Mouse (Mus musculus) heart, embryonic 10.5 days (tissue): ENCODE results near the gene Zfp653. TPM values are rescaled to one million over a fixed set of nuclear protein-coding genes. Genes with fewer than 3 reads are reported as not detected.
"Not testable (repeated sequence)": the region's sequence is repeated elsewhere in the genome, so short reads cannot be mapped to it uniquely, and the experiment has no call there.

Source experiments
- DNase-seq: peaks from one replicate; pipeline ENCODE4 v3.0.0-alpha.2; 2017; ENCODE audit warnings: low spot score
- H3K27ac ChIP-seq: fragments of 300-500 bp; sonication (generic); 2 replicates; pipeline ENCODE4 v1.5.1; 2016; ENCODE audit warnings: mild to moderate bottlenecking
- H3K27me3 ChIP-seq: fragments of 300-500 bp; sonication (generic); 2 replicates; pipeline ENCODE4 v1.6.1; 2016; ENCODE audit warnings: mild to moderate bottlenecking; ENCODE audit not compliant: poor library complexity, insufficient read depth, severe bottlenecking
- H3K36me3 ChIP-seq: fragments of 300-500 bp; sonication (generic); 2 replicates; pipeline ENCODE4 v1.6.1; 2016; ENCODE audit warnings: mild to moderate bottlenecking, moderate library complexity
- H3K4me1 ChIP-seq: fragments of 300-500 bp; sonication (generic); 2 replicates; pipeline ENCODE4 v1.6.1; 2016; ENCODE audit warnings: mild to moderate bottlenecking
- H3K4me3 ChIP-seq: fragments of 300-500 bp; sonication (generic); 2 replicates; pipeline ENCODE4 v1.5.1; 2016; ENCODE audit warnings: mild to moderate bottlenecking, moderate library complexity
- H3K9me3 ChIP-seq: fragments of 300-500 bp; sonication (generic); 2 replicates; pipeline ENCODE4 v1.6.1; 2016; ENCODE audit warnings: mild to moderate bottlenecking, moderate library complexity
- WGBS: fragments of 180-500 bp; shearing (Covaris S2); methylation state at CpG from one replicate; pipeline ENCODE4 v1.1.7; 2016; 5-methylcytosine and 5-hydroxymethylcytosine counted together
- polyA plus RNA-seq: library from polyadenylated mRNA; unstranded; fragments of >200 nt; fragmentation: Nextera tagmentation; extraction: Ambion mirVana; gene quantifications from 2 replicates; pipeline ENCODE4 v1.2.1, GENCODE M21; 2016

Zfp653 gene
- polyA plus RNA-seq, 1 experiment from 2014 or later: 10.8 TPM

DNA sequence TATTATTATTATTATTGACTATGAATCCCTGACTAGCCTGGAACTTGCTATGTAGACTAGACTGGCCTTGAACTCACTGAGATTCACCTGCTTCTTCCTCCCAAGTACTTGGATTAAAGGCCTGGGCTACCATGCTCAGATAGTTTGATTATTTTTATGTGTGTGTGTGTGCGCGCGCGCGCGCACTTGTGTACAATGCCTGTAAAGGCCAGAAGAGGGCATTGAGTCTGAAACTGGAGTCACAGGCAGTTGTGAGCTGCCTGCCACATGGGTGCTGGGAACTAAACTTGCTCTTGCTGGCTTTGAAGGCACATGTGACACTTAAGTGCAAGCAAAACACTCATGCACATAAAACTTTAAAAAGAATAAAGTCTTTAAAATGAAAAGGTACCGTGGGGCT, 18.1 kb upstream of the Zfp653 start:
- Histone ChIP-seq H3K4me3 (no peak overlapping the region), H3K4me1 (peaks cover 21% of the 10 kb centered on the region), H3K27me3 (no peaks in the 10 kb centered on the region), H3K27ac (no peak overlapping the region), H3K9me3 (0 out of 2 replicates have a peak, but pooled peaks cover 2% of the 10 kb centered on the region), H3K36me3 (no peaks in the 10 kb centered on the region)
- no peak for DNase-seq
- WGBS: 98% methylated on average over 7 of the region's 7 CpGs

DNA sequence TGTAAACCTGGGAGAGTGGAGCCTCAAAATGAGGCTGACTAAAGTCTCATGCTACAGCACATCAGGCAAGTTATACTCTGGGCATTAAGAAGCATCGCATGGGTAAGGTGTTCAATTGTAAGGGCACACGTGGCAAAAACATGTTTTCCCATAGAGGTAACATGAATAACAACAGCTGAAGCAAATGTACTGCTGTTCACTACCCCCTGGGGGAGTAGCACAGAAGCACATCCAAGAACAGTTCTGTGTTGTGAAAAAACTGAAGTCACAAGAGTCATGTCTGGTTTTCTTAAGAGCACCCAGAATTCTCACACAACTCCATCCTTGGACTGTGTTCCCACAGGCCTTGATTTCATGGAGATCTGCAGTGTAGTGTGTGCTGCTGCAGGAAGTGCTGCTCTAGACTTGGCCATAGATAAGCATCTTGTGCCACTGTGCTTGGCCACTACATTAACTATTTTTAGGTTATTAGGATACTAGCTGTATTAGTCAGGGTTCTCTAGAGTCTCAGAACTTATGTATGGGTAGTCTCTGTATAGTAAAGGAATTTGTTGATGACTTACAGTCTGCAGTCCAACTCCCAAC, 15.9 kb upstream of the Zfp653 start:
- 85% methylated on average over 2 of the region's 2 CpGs for WGBS
- H3K36me3 ChIP-seq: peaks cover 7% of the 10 kb centered on the region; the same call in 1 of the 2 replicates
- H3K27me3 ChIP-seq: no peaks in the 10 kb centered on the region
- 0 out of 2 replicates have a peak, but pooled peaks cover 2% of the 10 kb centered on the region for H3K9me3 ChIP-seq
- DNase-seq: no peak
- peaks cover 21% of the 10 kb centered on the region for H3K4me1 ChIP-seq
- H3K4me3 ChIP-seq: no peak overlapping the region
- no peak overlapping the region for H3K27ac ChIP-seq

DNA sequence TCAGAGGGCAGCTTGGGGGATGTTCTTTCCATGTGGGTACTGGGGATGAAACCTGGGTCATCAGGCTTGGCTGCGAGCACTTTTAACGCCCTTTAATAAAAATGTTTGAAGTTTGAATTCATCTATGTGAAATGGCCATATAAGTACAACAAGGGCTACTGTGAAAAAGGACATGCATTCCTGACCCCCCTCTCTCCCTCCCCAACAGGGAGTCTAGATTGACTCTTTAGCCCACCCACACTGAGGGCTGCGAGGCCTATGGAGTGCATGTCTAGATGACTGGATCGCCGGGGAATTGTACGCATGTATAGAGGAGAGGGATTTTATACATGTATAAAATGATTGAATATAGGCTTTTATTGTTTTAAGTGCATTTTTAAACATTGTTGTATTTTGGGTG, 14.8 kb upstream of the Zfp653 start:
- Histone ChIP-seq H3K27me3 (no peaks in the 10 kb centered on the region), H3K4me1 (peaks cover 21% of the 10 kb centered on the region), H3K4me3 (peak overlapping the region; percentile 77), H3K27ac (peak overlapping the region; percentile 86), H3K9me3 (0 out of 2 replicates have a peak, but pooled peaks cover 2% of the 10 kb centered on the region), H3K36me3 (peaks cover 7% of the 10 kb centered on the region; the same call in 1 of the 2 replicates)
- 75% methylated on average over 6 of the region's 6 CpGs for WGBS
- no peak for DNase-seq

DNA sequence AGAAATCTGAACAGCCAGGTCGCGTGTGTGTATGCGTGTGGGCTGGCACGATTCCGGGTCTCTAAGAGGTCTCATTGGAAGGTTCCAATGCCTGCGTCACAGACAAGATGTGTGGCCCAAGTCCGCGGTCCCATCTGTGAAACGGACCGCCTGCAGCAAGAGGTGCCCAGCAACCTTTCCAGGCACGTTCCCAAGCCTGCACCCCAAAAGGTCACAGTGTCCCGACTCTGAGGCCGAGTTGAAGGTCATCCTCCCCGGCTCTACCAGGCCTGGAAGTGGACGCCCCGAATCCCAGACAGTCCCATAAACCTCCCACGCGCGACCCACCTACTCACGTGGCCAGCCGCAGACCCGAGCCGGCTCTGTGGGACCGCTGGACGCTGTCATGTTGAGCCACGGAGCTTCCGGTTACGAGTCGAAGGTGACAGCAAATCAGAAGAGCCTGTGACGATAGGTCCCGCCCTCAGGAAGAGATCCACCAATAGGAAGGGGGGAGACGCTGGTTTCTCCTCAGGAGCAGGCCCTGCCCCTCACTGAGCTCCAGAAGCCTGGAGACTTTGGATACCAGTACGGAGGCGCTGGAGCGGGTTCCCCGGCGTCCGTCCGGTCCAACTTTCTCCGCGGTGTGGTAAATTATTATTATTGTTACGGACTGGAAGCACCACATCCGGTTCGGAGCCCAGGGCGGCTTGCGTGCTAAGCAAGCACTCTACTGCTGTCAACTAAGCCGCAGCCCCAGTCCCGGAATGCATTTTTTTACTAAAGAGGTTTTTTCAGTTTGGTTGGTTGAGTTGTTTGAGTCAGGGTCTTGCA, 14.1 kb upstream of the Zfp653 start, which contains the start of gene Ecsit:
Ecsit (minus strand) TSS at position 417 of the 813 bp plus-strand sequence.
- Histone ChIP-seq H3K27ac (peak within 1 kb of the TSS; percentile 86), H3K4me1 (peaks cover 21% of the 10 kb centered on the region), H3K4me3 (peak within 1 kb of the TSS; percentile 77), H3K36me3 (peaks cover 14% of the 10 kb centered on the region; the same call in 1 of the 2 replicates), H3K27me3 (no peaks in the 10 kb centered on the region), H3K9me3 (no peaks in the 10 kb centered on the region)
- under 1% methylated on average over 48 of the region's 48 CpGs for WGBS
- peak; percentile 98 for DNase-seq

DNA sequence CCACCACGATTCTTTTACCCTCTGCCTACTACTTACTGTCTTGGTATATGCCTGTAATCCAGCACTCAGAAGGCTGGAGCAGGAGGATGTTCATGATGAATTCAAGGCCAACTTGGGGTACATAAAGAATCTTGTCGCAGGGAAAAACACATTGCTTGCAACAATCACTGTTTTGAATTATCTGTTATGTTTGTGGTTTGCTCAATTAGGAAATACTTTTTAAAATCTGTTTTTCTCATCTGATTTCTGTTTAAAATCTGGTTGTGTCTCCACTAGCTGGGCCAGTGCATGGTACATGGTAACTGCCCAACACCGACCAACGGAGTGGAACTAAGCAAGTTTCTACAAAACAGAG, 13.5 kb upstream of the Zfp653 start:
- H3K9me3 ChIP-seq: no peaks in the 10 kb centered on the region
- peak overlapping the region; percentile 86 for H3K27ac ChIP-seq
- peaks cover 17% of the 10 kb centered on the region; the same call in 1 of the 2 replicates for H3K36me3 ChIP-seq
- no peaks in the 10 kb centered on the region for H3K27me3 ChIP-seq
- peak overlapping the region; percentile 77 for H3K4me3 ChIP-seq
- WGBS: 33% methylated on average over 4 of the region's 4 CpGs
- no peak for DNase-seq
- peaks cover 21% of the 10 kb centered on the region for H3K4me1 ChIP-seq

DNA sequence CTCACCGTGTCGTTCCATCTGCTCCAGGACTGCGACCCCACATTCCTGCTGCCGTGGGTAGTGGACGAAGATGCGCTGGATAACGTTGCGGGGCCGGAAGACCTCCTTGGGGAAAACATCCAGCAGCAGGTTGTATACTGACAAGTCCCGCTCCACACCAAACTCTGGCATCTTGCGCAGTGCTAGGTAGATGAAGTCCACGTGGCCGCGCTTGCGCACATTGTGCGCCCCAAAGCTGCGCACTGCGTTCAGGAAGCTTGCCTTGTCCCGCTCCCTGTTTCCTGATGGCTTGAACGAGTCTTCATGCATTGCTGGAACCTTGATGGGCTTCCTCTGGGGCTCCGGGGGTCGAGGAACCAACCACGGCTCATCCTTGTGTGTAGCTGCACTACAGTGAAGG, 5.0 kb upstream of the Zfp653 start:
- Histone ChIP-seq H3K27ac (no peak overlapping the region), H3K9me3 (no peaks in the 10 kb centered on the region), H3K27me3 (no peaks in the 10 kb centered on the region), H3K36me3 (peaks cover 64% of the 10 kb centered on the region), H3K4me1 (0 out of 2 replicates have a peak, but pooled peaks cover 5% of the 10 kb centered on the region), H3K4me3 (no peak overlapping the region)
- DNase-seq: no peak
- WGBS: 94% methylated on average over 23 of the region's 23 CpGs

DNA sequence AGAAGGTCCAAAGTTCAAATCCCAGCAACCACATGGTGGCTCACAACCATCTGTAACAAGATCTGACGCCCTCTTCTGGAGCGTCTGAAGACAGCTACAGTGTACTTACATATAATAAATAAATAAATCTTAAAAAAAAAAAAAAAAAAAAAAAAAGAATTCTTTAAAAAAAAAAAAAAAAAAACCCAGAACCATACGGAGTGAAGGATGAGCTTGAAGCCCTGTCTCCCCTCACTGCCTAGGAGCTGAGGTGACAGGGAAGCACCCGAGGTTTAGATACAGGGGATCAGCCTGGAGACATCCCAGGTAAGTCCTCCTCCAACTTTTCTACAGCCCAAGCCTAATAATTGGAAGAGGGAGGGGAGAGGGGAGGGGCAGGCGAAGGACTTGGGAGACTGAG, 4.6 kb upstream of the Zfp653 start:
- peaks cover 63% of the 10 kb centered on the region for H3K36me3 ChIP-seq
- not testable (repeated sequence) for DNase-seq, H3K27ac ChIP-seq, H3K4me1 ChIP-seq, H3K9me3 ChIP-seq, H3K27me3 ChIP-seq, H3K4me3 ChIP-seq
- WGBS: 82% methylated on average over 5 of the region's 5 CpGs

DNA sequence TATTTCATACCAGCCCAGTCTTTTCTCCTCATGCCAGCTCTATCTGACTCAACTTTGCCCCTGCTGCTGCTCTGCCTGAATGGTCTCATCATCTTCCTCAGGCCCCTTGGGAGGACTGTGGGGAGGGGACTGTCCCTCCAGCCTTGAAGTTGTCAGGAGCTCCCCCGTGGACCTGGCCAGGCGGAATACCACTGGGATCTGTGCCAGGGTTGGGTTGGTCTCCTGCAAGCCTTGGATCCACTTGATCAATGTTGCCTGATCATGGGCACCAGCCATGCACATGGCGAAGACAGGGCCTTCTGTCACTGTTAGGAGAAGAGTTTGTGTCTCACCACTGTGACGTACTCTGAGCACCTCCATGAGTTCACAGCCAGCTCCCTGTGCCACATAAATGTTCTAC, 1.1 kb upstream of the Zfp653 start:
- no peak for DNase-seq
- Histone ChIP-seq H3K27me3 (no peaks in the 10 kb centered on the region), H3K4me1 (peaks cover 15% of the 10 kb centered on the region), H3K4me3 (no peak overlapping the region), H3K27ac (no peak overlapping the region), H3K36me3 (peaks cover 51% of the 10 kb centered on the region), H3K9me3 (no peaks in the 10 kb centered on the region)
- WGBS: 92% methylated on average over 4 of the region's 4 CpGs

DNA sequence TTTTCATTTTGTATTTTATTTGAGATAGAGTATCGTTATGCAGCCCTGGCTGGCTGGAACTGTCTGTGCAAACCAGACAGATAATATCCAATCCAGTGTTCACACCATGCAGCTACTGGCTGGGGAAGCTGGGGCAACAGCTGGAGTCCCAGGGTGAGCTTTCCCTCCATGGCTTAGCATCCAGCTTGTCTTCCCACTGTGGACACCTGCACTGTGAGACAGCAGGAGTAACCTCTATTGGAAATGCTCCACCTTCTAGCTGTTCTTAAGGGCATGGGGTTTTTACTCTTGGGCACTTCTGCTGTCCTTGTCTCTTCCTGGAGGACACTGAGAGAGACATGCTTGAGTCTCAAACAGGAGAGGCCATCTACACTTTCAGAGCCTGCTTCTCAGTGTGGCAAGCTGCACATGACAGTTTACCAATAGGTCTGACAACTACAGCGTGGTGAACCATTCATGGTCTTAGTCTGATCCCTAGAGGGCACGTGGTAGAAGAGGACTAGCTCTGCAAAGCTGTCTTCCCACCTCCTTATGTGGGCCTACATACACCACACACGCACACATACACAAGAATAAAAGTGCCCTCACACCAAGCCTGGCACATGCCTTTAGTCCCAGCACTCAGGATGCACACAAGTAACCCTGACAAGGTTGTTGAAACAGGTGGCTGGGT, 1.2 kb downstream of the Zfp653 start:
- Histone ChIP-seq H3K27me3 (no peaks in the 10 kb centered on the region), H3K27ac (peak overlapping the region; percentile 98), H3K4me3 (peak overlapping the region; percentile 83), H3K4me1 (peaks cover 15% of the 10 kb centered on the region), H3K36me3 (peaks cover 55% of the 10 kb centered on the region), H3K9me3 (no peaks in the 10 kb centered on the region)
- no peak for DNase-seq
- 65% methylated on average over 4 of the region's 4 CpGs for WGBS

DNA sequence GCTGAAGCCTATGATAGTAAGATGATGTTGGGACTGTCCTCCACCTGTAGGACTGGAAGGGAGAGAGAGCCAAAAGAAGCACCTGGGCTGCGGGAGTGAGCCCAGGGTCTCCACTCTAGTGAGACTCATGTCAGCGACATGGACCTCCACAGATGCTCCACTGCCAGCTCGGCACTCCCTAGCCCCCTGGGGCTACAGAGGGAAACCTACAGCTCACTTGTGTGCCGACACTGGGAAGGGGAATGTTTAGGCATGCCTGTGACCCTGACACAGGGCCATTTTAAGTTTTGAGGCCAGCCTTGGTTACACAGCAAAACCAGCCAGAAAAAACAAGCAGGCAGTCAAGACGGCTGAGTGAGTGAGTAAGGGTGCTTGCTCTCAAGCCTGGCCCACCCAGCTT, 4.0 kb downstream of the Zfp653 start:
- Histone ChIP-seq H3K9me3 (no peaks in the 10 kb centered on the region), H3K36me3 (peaks cover 53% of the 10 kb centered on the region), H3K27ac (no peak overlapping the region), H3K27me3 (no peaks in the 10 kb centered on the region), H3K4me3 (no peak overlapping the region), H3K4me1 (peaks cover 12% of the 10 kb centered on the region)
- 81% methylated on average over 5 of the region's 5 CpGs for WGBS
- no peak for DNase-seq

DNA sequence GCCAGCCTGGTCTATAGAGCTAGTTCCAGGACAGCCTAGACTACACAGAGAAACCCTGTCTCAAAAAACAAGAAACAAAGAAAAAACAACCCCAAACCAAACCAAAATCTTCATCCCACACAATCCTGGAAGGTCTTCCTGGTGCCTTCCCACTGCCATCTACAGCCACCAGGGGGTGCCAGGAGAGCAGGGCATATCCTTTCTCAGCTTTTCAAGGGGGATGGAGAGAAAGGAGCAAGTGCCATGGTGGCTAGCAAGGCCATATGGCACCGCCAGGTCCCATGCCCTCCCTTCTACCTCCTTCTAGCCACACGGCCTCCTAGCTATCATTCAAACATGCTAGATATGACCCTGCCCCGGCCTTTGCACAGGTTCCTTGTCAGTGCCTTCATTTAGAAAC, 4.7 kb downstream of the Zfp653 start:
- H3K27ac ChIP-seq: no peak overlapping the region
- peaks cover 10% of the 10 kb centered on the region for H3K4me1 ChIP-seq
- peaks cover 55% of the 10 kb centered on the region for H3K36me3 ChIP-seq
- WGBS: 78% methylated on average over 3 of the region's 3 CpGs
- no peaks in the 10 kb centered on the region for H3K27me3 ChIP-seq
- no peak overlapping the region for H3K4me3 ChIP-seq
- DNase-seq: no peak
- no peaks in the 10 kb centered on the region for H3K9me3 ChIP-seq

DNA sequence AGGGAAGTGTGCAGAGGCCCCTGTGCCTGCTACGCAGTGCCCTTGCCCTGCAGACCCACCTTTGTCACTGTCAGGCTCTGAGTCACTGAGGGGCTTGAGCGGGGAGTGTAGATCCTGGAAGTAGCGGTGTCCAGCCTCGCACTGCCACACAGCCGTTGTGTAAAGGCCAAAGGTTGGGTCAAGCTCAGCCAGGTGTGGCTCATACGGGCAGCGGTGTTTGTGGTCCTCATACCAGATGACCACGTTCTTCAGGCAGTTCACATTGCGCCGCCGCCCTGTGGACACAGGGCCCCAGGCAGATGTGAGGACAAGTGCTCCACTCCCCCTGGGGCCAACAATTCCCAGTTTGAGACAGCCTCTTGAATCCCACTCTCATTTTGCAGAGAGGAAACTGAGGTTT, 5.5 kb downstream of the Zfp653 start:
- Histone ChIP-seq H3K9me3 (no peaks in the 10 kb centered on the region), H3K4me1 (peaks cover 9% of the 10 kb centered on the region), H3K36me3 (peaks cover 62% of the 10 kb centered on the region), H3K4me3 (no peak overlapping the region), H3K27me3 (no peaks in the 10 kb centered on the region), H3K27ac (no peak overlapping the region)
- DNase-seq: no peak
- WGBS: 94% methylated on average over 11 of the region's 11 CpGs

DNA sequence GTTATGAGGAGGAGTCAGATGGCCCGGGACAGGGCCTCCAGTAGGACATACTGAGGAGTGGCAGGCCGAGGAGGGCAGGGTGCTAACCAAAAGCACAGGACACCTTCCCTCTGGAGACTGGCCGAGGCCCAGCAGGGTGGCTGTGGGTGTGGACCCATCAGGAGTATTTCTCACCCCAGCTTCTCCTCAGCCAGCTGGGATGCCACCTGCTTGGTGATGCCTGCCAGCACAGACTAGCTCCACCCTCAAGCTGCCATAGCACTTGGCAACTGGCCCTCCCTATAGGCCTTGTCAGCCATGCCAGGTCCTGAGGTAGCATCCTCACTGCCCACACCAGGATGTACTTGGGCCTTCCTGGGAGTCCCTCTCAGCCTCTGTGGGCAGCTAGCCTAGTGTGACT, 6.8 kb downstream of the Zfp653 start:
- no peak for DNase-seq
- Histone ChIP-seq H3K4me3 (no peak overlapping the region), H3K36me3 (peaks cover 71% of the 10 kb centered on the region), H3K4me1 (no peaks in the 10 kb centered on the region), H3K9me3 (no peaks in the 10 kb centered on the region), H3K27ac (no peak overlapping the region), H3K27me3 (no peaks in the 10 kb centered on the region)
- 92% methylated on average over 3 of the region's 3 CpGs for WGBS
